Mouse (Mus musculus) cerebellum, adult 2 months (tissue): Measurements from ENCODE around the gene Satb2.

ENCODE experiments used
- CTCF ChIP-seq: fragments of 200-500 bp; IDR thresholded peaks from 2 replicates; pipeline ENCODE4 v1.5.1; 2011; ENCODE audit warnings: low read depth, mild to moderate bottlenecking, control low read depth, low read length, moderate library complexity, borderline replicate concordance; ENCODE audit not compliant: insufficient read depth
- POLR2A ChIP-seq: fragments of 200-500 bp; IDR thresholded peaks from 2 replicates; pipeline ENCODE4 v1.6.1; 2011; ENCODE audit warnings: low read length, control low read depth, borderline replicate concordance; ENCODE audit not compliant: insufficient read depth

DNA sequence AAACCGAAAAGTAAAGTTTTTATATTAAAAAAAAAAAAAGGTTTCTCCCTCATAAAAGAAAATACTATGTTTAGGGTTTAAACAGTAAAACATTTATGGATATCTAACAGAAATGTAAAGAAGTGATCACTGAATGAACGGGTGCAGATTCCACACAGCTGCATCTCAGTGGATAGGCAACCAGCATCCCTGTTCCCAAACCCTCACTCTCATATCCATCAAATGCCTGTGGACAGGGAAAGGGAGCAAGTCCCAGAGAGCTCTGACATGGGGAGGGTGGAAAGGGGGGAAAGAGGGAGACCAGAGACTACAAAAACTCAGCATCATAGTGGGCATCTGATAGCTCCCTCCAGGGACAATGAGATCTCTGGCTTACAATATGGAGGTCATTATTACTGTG lies 21.6 kb downstream of the Satb2 start:
- TF ChIP-seq CTCF, result no peak
- no peak for TF ChIP-seq POLR2A
